Mouse (Mus musculus) ES-Bruce4 (cell line): ENCODE data around the gene Tas2r109. TPM values are rescaled to one million over a fixed set of nuclear protein-coding genes. Genes with fewer than 3 reads are reported as not detected.
"Not testable (repeated sequence)": the region's sequence is repeated elsewhere in the genome, so short reads cannot be mapped to it uniquely, and the experiment has no call there.

Source experiments
- H3K27ac ChIP-seq: 2 replicates; pipeline ENCODE4 v1.5.1; 2012; ENCODE audit warnings: low read length, inconsistent platforms; ENCODE audit not compliant: insufficient read depth
- H3K27me3 ChIP-seq: 2 replicates; pipeline ENCODE4 v1.6.1; 2012; ENCODE audit warnings: mild to moderate bottlenecking, low read length, inconsistent platforms; ENCODE audit not compliant: control insufficient read depth, poor library complexity, insufficient read depth, severe bottlenecking
- H3K36me3 ChIP-seq: 2 replicates; pipeline ENCODE4 v1.6.1; 2012; ENCODE audit warnings: inconsistent platforms, mild to moderate bottlenecking, low read length, moderate library complexity; ENCODE audit not compliant: control insufficient read depth, poor library complexity, insufficient read depth, severe bottlenecking
- H3K4me1 ChIP-seq: one replicate; pipeline ENCODE4 v1.8.1; 2011; ENCODE audit warnings: low read length; ENCODE audit not compliant: control insufficient read depth, insufficient read depth
- H3K4me3 ChIP-seq: 2 replicates; pipeline ENCODE4 v1.5.1; 2011; ENCODE audit warnings: low read depth, mild to moderate bottlenecking, low read length
- H3K9ac ChIP-seq: 2 replicates; pipeline ENCODE4 v1.6.1; 2012; ENCODE audit warnings: low read depth, mild to moderate bottlenecking, inconsistent platforms; ENCODE audit not compliant: poor library complexity, severe bottlenecking
- H3K9me3 ChIP-seq: replicated peaks from 2 replicates; pipeline ENCODE4 v1.6.1; 2012; ENCODE audit warnings: mild to moderate bottlenecking, low read length, inconsistent platforms; ENCODE audit not compliant: control insufficient read depth, poor library complexity, insufficient read depth, severe bottlenecking
- CTCF ChIP-seq: IDR thresholded peaks from one replicate; pipeline ENCODE4 v1.8.1; 2011; ENCODE audit warnings: low read depth, low read length
- EP300 ChIP-seq: IDR thresholded peaks from 2 replicates; pipeline ENCODE4 v1.6.1; 2011; ENCODE audit warnings: low read depth, low read length; ENCODE audit not compliant: insufficient read depth
- POLR2A ChIP-seq: IDR thresholded peaks from one replicate; pipeline ENCODE4 v1.8.1; 2011; ENCODE audit warnings: low read length; ENCODE audit not compliant: insufficient read depth
- polyA plus RNA-seq: library from polyadenylated mRNA; stranded (reverse); fragments of >200 nt; gene quantifications from 2 replicates; pipeline ENCODE4 v1.2.4, GENCODE M21; 2011; ENCODE audit warnings: low read depth; ENCODE audit not compliant: missing spikeins, insufficient read depth, insufficient read length

The Tas2r109 gene
- not detected in 2 replicates for polyA plus RNA-seq

- Histone ChIP-seq H3K36me3 (no peaks in the 10 kb centered on the region), H3K4me3 (no peak within 1 kb of the TSS), H3K27ac (no peak within 1 kb of the TSS), H3K9me3 (no peaks in the 10 kb centered on the region), H3K27me3 (no peaks in the 10 kb centered on the region), H3K4me1 (no peaks in the 10 kb centered on the region), H3K9ac (no peak within 1 kb of the TSS)
- TF ChIP-seq CTCF, result no peak
- TF ChIP-seq POLR2A, result no peak
- no peak for TF ChIP-seq EP300
Measured at GRCm38 (mm10) chr6:132980865-132981264, at the start of gene Tas2r109. Gene Tas2r109, minus strand, starts transcription at chr6:132980965.

- TF ChIP-seq EP300 (no peak), POLR2A (no peak), CTCF (no peak)
- Histone ChIP-seq H3K27me3 (no peaks in the 10 kb centered on the region), H3K4me1 (no peaks in the 10 kb centered on the region), H3K36me3 (no peaks in the 10 kb centered on the region), H3K27ac (no peak within 1 kb of the TSS), H3K9ac (no peak within 1 kb of the TSS), H3K4me3 (no peak within 1 kb of the TSS), H3K9me3 (no peaks in the 10 kb centered on the region)
Measured at GRCm38 (mm10) chr6:132957819-132958218, 22.9 kb downstream of the Tas2r109 start, which contains the start of gene Tas2r131. Gene Tas2r131, minus strand, starts transcription at chr6:132957919.

- no peak within 1 kb of the TSS for H3K27ac ChIP-seq
- H3K9ac ChIP-seq, result no peak within 1 kb of the TSS
- H3K4me1 ChIP-seq, result no peaks in the 10 kb centered on the region
- no peaks in the 10 kb centered on the region for H3K36me3 ChIP-seq
- no peak within 1 kb of the TSS for H3K4me3 ChIP-seq
- H3K27me3 ChIP-seq, result no peaks in the 10 kb centered on the region
- TF ChIP-seq EP300, result no peak
- TF ChIP-seq POLR2A, result no peak
- no peak for TF ChIP-seq CTCF
- H3K9me3 ChIP-seq, result no peaks in the 10 kb centered on the region
Measured at GRCm38 (mm10) chr6:132950802-132951201, 30.0 kb downstream of the Tas2r109 start, which contains the start of gene Tas2r129. Gene Tas2r129, plus strand, starts transcription at chr6:132951102.

GRCm38 (mm10) chr6:132941376-132941775, 39.4 kb downstream of the Tas2r109 start:
- not testable (repeated sequence) for H3K9ac ChIP-seq, H3K4me1 ChIP-seq, H3K4me3 ChIP-seq, H3K9me3 ChIP-seq, H3K27me3 ChIP-seq, H3K36me3 ChIP-seq, H3K27ac ChIP-seq

Other genes with a start within 250 kb of the Tas2r109 start
- gene Tas2r115, start 242.9 kb downstream of the Tas2r109 start, polyA plus RNA-seq, result not detected in 2 replicates
- gene Tas2r124, start 226.2 kb downstream of the Tas2r109 start, polyA plus RNA-seq, result not detected in 2 replicates
- gene Tas2r102, start 218.8 kb downstream of the Tas2r109 start, polyA plus RNA-seq, result not detected in 2 replicates
- gene Tas2r136, start 202.8 kb downstream of the Tas2r109 start, polyA plus RNA-seq, result not detected in 2 replicates
- gene Tas2r117, start 178.1 kb downstream of the Tas2r109 start, polyA plus RNA-seq, result not detected in 2 replicates
- not detected in 2 replicates for gene Tas2r123, start 133.8 kb downstream of the Tas2r109 start, polyA plus RNA-seq
- gene Tas2r116, start 125.5 kb downstream of the Tas2r109 start, polyA plus RNA-seq, result not detected in 2 replicates
- not detected in 2 replicates for gene Tas2r110, start 113.0 kb downstream of the Tas2r109 start, polyA plus RNA-seq
- gene Tas2r113, start 88.0 kb downstream of the Tas2r109 start, polyA plus RNA-seq, result not detected in 2 replicates
- gene Tas2r125, start 71.3 kb downstream of the Tas2r109 start, polyA plus RNA-seq, result not detected in 2 replicates
- not detected in 2 replicates for gene Tas2r129, start 29.9 kb downstream of the Tas2r109 start, polyA plus RNA-seq
- gene Tas2r131, start 23.0 kb downstream of the Tas2r109 start, polyA plus RNA-seq, result not detected in 2 replicates
- gene Tas2r103, start 56.1 kb upstream of the Tas2r109 start, polyA plus RNA-seq, result not detected in 2 replicates
- gene Tas2r140, start 74.9 kb upstream of the Tas2r109 start, polyA plus RNA-seq, result not detected in 2 replicates
- gene Smim10l1, start 123.9 kb upstream of the Tas2r109 start, polyA plus RNA-seq, result 10.8 and 11.0 TPM in 2 replicates